8 mouse cellular contexts compared by ENCODE assay signal in genomic region chr5:147860449-147861261, GRCm38 (mm10). TPM values are rescaled to one million over a fixed set of nuclear protein-coding genes. Genes with fewer than 3 reads are reported as not detected.
A peak's percentile ranks its signal among the peaks of the same experiment; 100 is the strongest.
DNase-seq lines count a peak whose midpoint lies in the region; ATAC-seq and TF ChIP-seq lines count a peak whose summit lies in the region.

Gene Pomp (plus strand): TSS chr5:147860461.

- peak within 1 kb of the TSS; percentile 91 for H3K27ac ChIP-seq in forebrain, embryonic 10.5 days
- peak within 1 kb of the TSS; percentile 85 for H3K27ac ChIP-seq in heart, embryonic 15.5 days
- peak within 1 kb of the TSS; percentile 23; the same call in 1 of the 2 replicates for H3K27ac ChIP-seq in liver, embryonic 14.5 days
- H3K27ac ChIP-seq in neural tube, embryonic 11.5 days (ENCODE audit: low read depth, low read length) = peak within 1 kb of the TSS; percentile 56; the same call in 1 of the 2 replicates
- peak within 1 kb of the TSS; percentile 94 for H3K27ac ChIP-seq in stomach, postnatal 0 days (replicated peaks)

- H3K4me2 ChIP-seq in heart, embryonic 15.5 days = peak within 1 kb of the TSS; percentile 82
- peak within 1 kb of the TSS; percentile 67 for H3K4me2 ChIP-seq in liver, embryonic 14.5 days (ENCODE audit: low read depth)
- peak within 1 kb of the TSS; percentile 81 for H3K4me2 ChIP-seq in neural tube, embryonic 11.5 days (ENCODE audit: low read depth)
- H3K4me2 ChIP-seq in stomach, postnatal 0 days (replicated peaks; ENCODE audit: low read depth) = peak within 1 kb of the TSS; percentile 66

- TF ChIP-seq EP300 in liver, embryonic 14.5 days (IDR thresholded peaks at IDR 0.05; ENCODE audit: low read depth) = no peak
- TF ChIP-seq EP300 in stomach, postnatal 0 days (optimal IDR thresholded peaks at IDR 0.05) = no peak

- ATAC-seq in CD4-positive, CD25-positive, alpha-beta regulatory T cell, adult 4 months = peak; percentile 92
- peak; percentile 90 for ATAC-seq in heart, embryonic 15.5 days (replicated peaks; ENCODE audit: insufficient number of reproducible peaks, insufficient read depth, low FRiP score, low read depth)
- ATAC-seq in liver, embryonic 14.5 days (ENCODE audit: insufficient read depth) = peak; percentile 85
- ATAC-seq in neural tube, embryonic 11.5 days (ENCODE audit: insufficient read depth, low FRiP score, low TSS enrichment) = peak; percentile 92
- peak; percentile 94 for ATAC-seq in stomach, postnatal 0 days (ENCODE audit: low FRiP score, low TSS enrichment)

- peak; percentile 27 for DNase-seq in c-Kit-negative CD71-positive TER-119-positive erythroid progenitor cells, embryonic 14.5 days (ENCODE audit: low read depth, low spot score)
- DNase-seq in forebrain, embryonic 10.5 days (ENCODE audit: extremely low spot score, low spot score) = peak; percentile 90
- peak; percentile 90 to 95 for DNase-seq in kidney, postnatal 25 days
- peak; percentile 64 to 67 (median 65) for DNase-seq in liver, embryonic 14.5 days (ENCODE audit: low read depth in 3 of 3, low spot score in 3 of 3)
- DNase-seq in neural tube, embryonic 11.5 days (ENCODE audit: low spot score) = peak; percentile 93
- peak; percentile 93 for DNase-seq in stomach, postnatal 0 days (ENCODE audit: low spot score)

- H3K4me3 ChIP-seq in forebrain, embryonic 10.5 days = peak within 1 kb of the TSS; percentile 97
- peak within 1 kb of the TSS; percentile 72 for H3K4me3 ChIP-seq in heart, embryonic 15.5 days
- peak within 1 kb of the TSS; percentile 73 to 99 for H3K4me3 ChIP-seq in liver, embryonic 14.5 days (ENCODE audit: insufficient read depth in 1 of 2, low read depth in 2 of 2, low read length in 2 of 2)
- H3K4me3 ChIP-seq in neural tube, embryonic 11.5 days (ENCODE audit: low read depth, low read length) = peak within 1 kb of the TSS; percentile 96
- H3K4me3 ChIP-seq in stomach, postnatal 0 days (ENCODE audit: low read depth, low read length) = peak within 1 kb of the TSS; percentile 95

- no peak; the same call in 1 of the 2 replicates for TF ChIP-seq CTCF in liver, embryonic 14.5 days (IDR thresholded peaks at IDR 0.05; ENCODE audit: low read depth)
- peak; percentile 31; the same call in 1 of the 2 replicates for TF ChIP-seq CTCF in stomach, postnatal 0 days (IDR thresholded peaks at IDR 0.05; ENCODE audit: low read depth)

- peaks cover 35% of the 10 kb centered on the region for H3K36me3 ChIP-seq in forebrain, embryonic 10.5 days (replicated peaks)
- H3K36me3 ChIP-seq in heart, embryonic 15.5 days = peaks cover 31% of the 10 kb centered on the region
- H3K36me3 ChIP-seq in liver, embryonic 14.5 days (replicated peaks; ENCODE audit: control insufficient read depth, insufficient read depth, low read depth) = peaks cover 11% of the 10 kb centered on the region
- peaks cover 7% of the 10 kb centered on the region; the same call in 1 of the 2 replicates for H3K36me3 ChIP-seq in neural tube, embryonic 11.5 days (ENCODE audit: control insufficient read depth, insufficient read depth, low read length)
- H3K36me3 ChIP-seq in stomach, postnatal 0 days (ENCODE audit: control insufficient read depth, insufficient read depth, low read length) = peaks cover 4% of the 10 kb centered on the region; the same call in 1 of the 2 replicates

- H3K9me3 ChIP-seq in forebrain, embryonic 10.5 days = no peaks in the 10 kb centered on the region
- no peaks in the 10 kb centered on the region for H3K9me3 ChIP-seq in heart, embryonic 15.5 days (replicated peaks)
- H3K9me3 ChIP-seq in liver, embryonic 14.5 days (ENCODE audit: control insufficient read depth, low read length) = no peaks in the 10 kb centered on the region
- H3K9me3 ChIP-seq in neural tube, embryonic 11.5 days (ENCODE audit: control insufficient read depth, low read length) = no peaks in the 10 kb centered on the region
- no peaks in the 10 kb centered on the region for H3K9me3 ChIP-seq in stomach, postnatal 0 days (ENCODE audit: control insufficient read depth, low read length)

- peaks cover 24% of the 10 kb centered on the region for H3K4me1 ChIP-seq in forebrain, embryonic 10.5 days
- H3K4me1 ChIP-seq in heart, embryonic 15.5 days (replicated peaks) = peaks cover 14% of the 10 kb centered on the region
- peaks cover 0 to 7% of the 10 kb centered on the region in 2 experiments; a peak in 3 of 4 replicates for H3K4me1 ChIP-seq in liver, embryonic 14.5 days (replicated peaks; ENCODE audit: control insufficient read depth in 2 of 2, insufficient read depth in 2 of 2, low read length in 1 of 2)
- peaks cover 7% of the 10 kb centered on the region for H3K4me1 ChIP-seq in neural tube, embryonic 11.5 days (ENCODE audit: control insufficient read depth, insufficient read depth, low read length)
- no peaks in the 10 kb centered on the region for H3K4me1 ChIP-seq in stomach, postnatal 0 days (replicated peaks; ENCODE audit: control insufficient read depth, insufficient read depth)

- under 1% methylated on average over 68 of the region's 68 CpGs for WGBS in forebrain, embryonic 10.5 days
- under 1% methylated on average over 68 of the region's 68 CpGs for WGBS in heart, embryonic 15.5 days
- WGBS in liver, embryonic 14.5 days (ENCODE audit: insufficient replicate concordance) = under 1% methylated on average over 68 of the region's 68 CpGs
- under 1% methylated on average over 63 of the region's 68 CpGs for WGBS in neural tube, embryonic 11.5 days
- under 1% methylated on average over 66 of the region's 68 CpGs for WGBS in stomach, postnatal 0 days

- no peaks in the 10 kb centered on the region for H3K27me3 ChIP-seq in forebrain, embryonic 10.5 days (ENCODE audit: poor library complexity, severe bottlenecking)
- H3K27me3 ChIP-seq in heart, embryonic 15.5 days = no peaks in the 10 kb centered on the region
- no peaks in the 10 kb centered on the region for H3K27me3 ChIP-seq in liver, embryonic 14.5 days (ENCODE audit: control insufficient read depth, insufficient read depth, low read length)
- H3K27me3 ChIP-seq in neural tube, embryonic 11.5 days (ENCODE audit: control insufficient read depth, insufficient read depth, low read length) = no peaks in the 10 kb centered on the region
- no peaks in the 10 kb centered on the region for H3K27me3 ChIP-seq in stomach, postnatal 0 days (ENCODE audit: control insufficient read depth, insufficient read depth, low read length)

- peak within 1 kb of the TSS; percentile 82 for H3K9ac ChIP-seq in heart, embryonic 15.5 days
- peak within 1 kb of the TSS; percentile 84 for H3K9ac ChIP-seq in liver, embryonic 14.5 days (replicated peaks)
- H3K9ac ChIP-seq in neural tube, embryonic 11.5 days (ENCODE audit: low read length) = peak within 1 kb of the TSS; percentile 89
- H3K9ac ChIP-seq in stomach, postnatal 0 days (ENCODE audit: low read length) = peak within 1 kb of the TSS; percentile 89

RNA-seq across cellular contexts. Expression of gene Pomp, which starts in this region (rescaled TPM):
- polyA plus RNA-seq in CD4-positive, CD25-positive, alpha-beta regulatory T cell, adult 4 months (2017; shearing (Covaris generic)) = 100 to 1,000 TPM; 179 to 537 TPM
- polyA plus RNA-seq in forebrain, embryonic 10.5 days (2016; fragmentation: Nextera tagmentation; extraction: Ambion mirVana) = 522 and 529 TPM in 2 replicates
- polyA plus RNA-seq in heart, embryonic 15.5 days (2015; fragmentation: Nextera tagmentation; extraction: Ambion mirVana) = 278 and 328 TPM in 2 replicates
- 62.5 and 109 TPM in 2 replicates for polyA plus RNA-seq in liver, embryonic 14.5 days (2012; rRNA removed)
- 255 and 261 TPM in 2 replicates for polyA plus RNA-seq in liver, embryonic 14.5 days (2014; fragmentation: Nextera tagmentation; extraction: Ambion mirVana)
- 480 and 499 TPM in 2 replicates for polyA plus RNA-seq in neural tube, embryonic 11.5 days (2014; fragmentation: Nextera tagmentation; extraction: Ambion mirVana)
- 419 and 427 TPM in 2 replicates for polyA plus RNA-seq in stomach, postnatal 0 days (2015; fragmentation: Nextera tagmentation; extraction: Ambion mirVana)

Comparison
In these comparisons a context has a peak if more than half of its experiments do, and no peak if none do; other contexts are left out.
1. Peak in every context shown above with its lines: DNase-seq, ATAC-seq, H3K4me3 ChIP-seq and H3K27ac ChIP-seq.
2. DNase-seq: peak in every context shown above with its lines; median percentile 93 in neural tube, embryonic 11.5 days; 93 in stomach, postnatal 0 days; 92 in kidney, postnatal 25 days; 90 in forebrain, embryonic 10.5 days; 65 in liver, embryonic 14.5 days; 27 in c-Kit-negative CD71-positive TER-119-positive erythroid progenitor cells, embryonic 14.5 days.
3. H3K27ac ChIP-seq: peak in every context shown above with its lines; median percentile 94 in stomach, postnatal 0 days; 91 in forebrain, embryonic 10.5 days; 85 in heart, embryonic 15.5 days; 56 in neural tube, embryonic 11.5 days; 23 in liver, embryonic 14.5 days.